Mouse (Mus musculus) erythroblast, embryonic 14.5 days (primary cell): ENCODE measurements around the gene Diexf. TPM values are rescaled to one million over a fixed set of nuclear protein-coding genes. Genes with fewer than 3 reads are reported as not detected.

ENCODE experiments used
- H3K27me3 ChIP-seq: 2 replicates; pipeline ENCODE4 v1.6.1; 2012; ENCODE audit warnings: inconsistent platforms; ENCODE audit not compliant: control insufficient read depth
- H3K36me3 ChIP-seq: 2 replicates; pipeline ENCODE4 v1.6.1; 2012; ENCODE audit warnings: mild to moderate bottlenecking, inconsistent platforms; ENCODE audit not compliant: control insufficient read depth
- H3K4me1 ChIP-seq: 2 replicates; pipeline ENCODE4 v1.6.1; 2012; ENCODE audit warnings: inconsistent platforms; ENCODE audit not compliant: control insufficient read depth
- H3K4me3 ChIP-seq: replicated peaks from 2 replicates; pipeline ENCODE3; 2012; ENCODE audit warnings: moderate library complexity, mild to moderate bottlenecking, inconsistent platforms
- H3K9me3 ChIP-seq: 2 replicates; pipeline ENCODE4 v1.6.1; 2012; ENCODE audit warnings: low read length, inconsistent platforms, mixed read lengths; ENCODE audit not compliant: control insufficient read depth
- GATA1 ChIP-seq: IDR thresholded peaks from 2 replicates; pipeline ENCODE4 v1.6.1; 2012; ENCODE audit warnings: low read length, inconsistent platforms, mixed read lengths
- TAL1 ChIP-seq: IDR thresholded peaks from 3 replicates; pipeline ENCODE4 v1.6.1; 2012; ENCODE audit warnings: low read length, inconsistent platforms, mixed read lengths
- polyA plus RNA-seq: library from polyadenylated mRNA; stranded (reverse); fragments of >175 nt; gene quantifications from 2 replicates; pipeline ENCODE4 v1.2.3, GENCODE M21; 2012

Gene Diexf
- polyA plus RNA-seq, 1 experiment = 0.07 TPM

DNA sequence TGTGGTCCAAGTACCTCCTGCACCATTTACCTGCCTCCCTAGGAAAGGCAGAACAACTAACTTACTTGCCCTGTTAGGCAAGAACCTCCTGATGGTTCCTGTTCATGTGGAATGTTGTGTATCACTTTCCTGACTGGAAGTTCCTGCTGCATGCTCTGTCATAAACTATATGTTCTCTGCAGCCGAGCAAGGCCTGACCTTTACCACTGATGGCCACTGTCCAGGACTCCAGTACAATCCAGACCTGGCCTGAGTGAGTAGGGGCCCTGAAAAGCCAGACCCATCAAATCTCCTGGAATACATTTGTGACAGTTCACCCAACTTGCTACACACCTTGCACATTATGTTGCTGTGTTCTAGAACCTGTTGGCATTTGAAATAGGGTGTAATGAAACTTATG lies 37.3 kb downstream of the Diexf start:
- TF ChIP-seq GATA1 (no peak), TAL1 (no peak)
- Histone ChIP-seq H3K4me1 (no peaks in the 10 kb centered on the region), H3K4me3 (no peak overlapping the region), H3K27me3 (no peaks in the 10 kb centered on the region), H3K36me3 (no peaks in the 10 kb centered on the region), H3K9me3 (no peaks in the 10 kb centered on the region)

DNA sequence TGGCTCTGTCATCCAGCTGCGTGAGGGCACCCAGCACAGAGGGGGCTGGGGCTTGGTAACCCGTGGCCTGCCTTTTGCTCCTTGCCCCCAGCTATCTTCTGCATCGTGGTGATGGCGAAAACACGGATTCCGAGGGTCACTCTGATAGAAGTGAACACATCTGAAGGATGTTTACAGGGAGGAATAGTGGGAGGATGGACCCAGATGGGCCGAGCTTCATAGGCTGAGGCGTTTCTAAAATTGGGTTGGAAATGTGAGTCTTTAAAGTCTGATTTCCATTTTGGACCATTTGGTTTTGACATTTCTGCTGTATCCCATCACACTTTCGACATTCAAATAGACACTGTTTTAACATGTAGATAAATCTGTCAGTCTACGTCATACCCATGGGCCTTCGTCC lies 39.2 kb downstream of the Diexf start:
- Histone ChIP-seq H3K27me3 (no peaks in the 10 kb centered on the region), H3K36me3 (no peaks in the 10 kb centered on the region), H3K4me1 (no peaks in the 10 kb centered on the region), H3K4me3 (no peak overlapping the region), H3K9me3 (no peaks in the 10 kb centered on the region)
- TF ChIP-seq GATA1 (no peak), TAL1 (no peak)

DNA sequence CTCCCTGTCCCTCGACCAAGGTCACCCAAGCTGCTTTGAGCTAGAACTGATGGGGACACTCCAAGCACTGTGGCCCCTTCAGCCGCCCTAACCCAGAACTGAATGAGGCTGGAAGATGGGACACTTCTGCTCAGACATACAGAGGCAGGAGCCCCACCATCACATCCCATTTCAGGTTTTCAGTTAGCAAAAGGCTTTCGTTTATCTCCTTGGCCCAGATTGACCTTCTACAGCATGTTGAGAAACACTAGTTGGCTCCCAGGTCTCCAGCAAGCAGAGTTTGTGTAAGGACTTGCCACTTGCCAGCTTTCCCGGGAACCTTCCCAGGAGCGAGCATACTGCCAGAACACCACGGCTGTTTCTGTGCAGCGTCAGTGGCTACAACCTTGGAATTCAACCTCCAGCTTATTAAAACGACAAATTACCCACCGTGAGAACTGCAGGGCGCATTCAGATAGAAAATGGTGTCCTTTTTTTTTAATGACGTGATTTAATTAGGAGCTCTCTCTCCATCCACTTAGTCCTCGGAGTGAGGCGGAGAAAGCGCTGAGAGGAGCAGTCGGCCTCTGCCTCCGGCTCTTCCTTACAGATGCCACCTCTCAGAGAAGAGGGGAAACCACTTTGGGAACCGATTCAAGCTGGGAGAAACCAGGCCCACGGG lies 39.7 kb downstream of the Diexf start:
- no peaks in the 10 kb centered on the region for H3K4me1 ChIP-seq
- H3K36me3 ChIP-seq = no peaks in the 10 kb centered on the region
- H3K4me3 ChIP-seq = no peak overlapping the region
- no peak for TF ChIP-seq GATA1
- TF ChIP-seq TAL1 = no peak
- H3K9me3 ChIP-seq = no peaks in the 10 kb centered on the region
- H3K27me3 ChIP-seq = no peaks in the 10 kb centered on the region

DNA sequence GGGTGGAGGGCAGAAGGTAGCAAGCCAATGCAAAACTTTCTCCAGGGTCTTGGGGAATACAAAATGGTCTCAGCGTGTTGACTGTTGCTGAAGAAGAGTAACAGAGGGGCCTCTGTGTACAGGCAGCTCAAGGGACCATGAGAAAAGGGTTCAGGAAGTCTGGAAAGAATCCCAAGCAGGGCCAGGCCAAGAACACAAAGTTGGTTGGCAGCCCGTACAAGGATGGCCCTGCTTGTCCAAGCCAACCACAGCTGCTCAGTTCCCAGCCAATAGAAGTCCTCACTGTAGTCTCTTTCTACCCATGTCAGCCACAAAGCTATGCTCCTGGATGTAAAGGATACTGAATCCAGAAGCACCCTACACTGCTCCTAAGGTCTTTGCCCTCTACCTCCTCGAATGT lies 40.4 kb downstream of the Diexf start:
- TF ChIP-seq GATA1 (no peak), TAL1 (no peak)
- Histone ChIP-seq H3K9me3 (no peaks in the 10 kb centered on the region), H3K4me3 (no peak overlapping the region), H3K36me3 (no peaks in the 10 kb centered on the region), H3K4me1 (no peaks in the 10 kb centered on the region), H3K27me3 (no peaks in the 10 kb centered on the region)

DNA sequence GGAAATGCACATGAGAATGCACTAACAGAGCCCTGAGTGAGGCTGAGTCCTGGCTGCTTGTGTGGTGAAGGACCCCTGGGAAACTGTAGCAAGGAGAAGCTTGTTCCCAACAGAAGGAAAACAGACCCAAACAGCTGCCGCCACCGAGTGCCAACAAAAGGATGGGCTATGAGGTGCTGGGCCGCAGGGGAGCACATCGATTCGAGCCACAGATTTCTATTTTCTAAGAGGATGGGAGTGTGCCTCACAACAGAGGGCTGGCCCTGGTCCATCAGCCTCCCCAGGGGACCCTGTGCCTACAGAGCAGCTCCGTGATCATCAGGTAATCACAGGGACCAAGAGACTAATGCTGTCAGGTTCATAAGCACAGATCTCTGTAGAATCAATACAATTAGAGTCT lies 40.9 kb downstream of the Diexf start:
- Histone ChIP-seq H3K4me1 (no peaks in the 10 kb centered on the region), H3K4me3 (no peak overlapping the region), H3K9me3 (no peaks in the 10 kb centered on the region), H3K27me3 (no peaks in the 10 kb centered on the region), H3K36me3 (no peaks in the 10 kb centered on the region)
- TF ChIP-seq TAL1 (no peak), GATA1 (no peak)

DNA sequence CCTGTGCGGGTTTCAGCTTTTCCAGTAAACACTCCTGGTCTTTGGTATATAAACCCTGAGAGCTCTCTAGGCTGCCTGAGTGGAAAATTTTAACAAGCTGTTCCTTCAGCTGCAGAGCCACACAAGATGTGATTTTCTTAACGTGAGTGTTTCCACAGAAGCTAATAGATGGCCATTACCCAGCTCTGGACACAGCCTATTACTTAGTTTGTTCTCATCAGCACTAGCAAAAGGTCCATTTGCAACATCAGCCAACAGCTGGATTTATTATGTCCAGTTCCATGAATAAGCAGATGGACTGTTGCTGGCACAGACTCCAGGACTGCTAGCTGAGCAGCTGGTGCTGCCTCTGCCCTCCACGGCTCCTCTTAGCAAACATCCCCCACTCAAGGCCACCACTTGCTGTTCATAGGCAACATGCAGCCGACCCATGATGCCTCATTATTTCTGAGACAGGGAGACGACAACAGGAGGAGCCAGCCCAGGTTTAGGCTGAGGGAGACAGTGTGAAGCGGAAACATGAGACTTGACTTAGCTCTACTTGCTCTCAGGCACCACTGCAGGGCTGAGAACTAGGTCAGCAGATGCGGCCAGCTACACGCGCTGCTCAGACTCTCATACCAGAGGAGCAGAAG lies 43.1 kb downstream of the Diexf start:
- no peaks in the 10 kb centered on the region for H3K4me1 ChIP-seq
- no peaks in the 10 kb centered on the region for H3K36me3 ChIP-seq
- no peak overlapping the region for H3K4me3 ChIP-seq
- H3K27me3 ChIP-seq = no peaks in the 10 kb centered on the region
- H3K9me3 ChIP-seq = no peaks in the 10 kb centered on the region
- TF ChIP-seq TAL1 = no peak
- TF ChIP-seq GATA1 = no peak

DNA sequence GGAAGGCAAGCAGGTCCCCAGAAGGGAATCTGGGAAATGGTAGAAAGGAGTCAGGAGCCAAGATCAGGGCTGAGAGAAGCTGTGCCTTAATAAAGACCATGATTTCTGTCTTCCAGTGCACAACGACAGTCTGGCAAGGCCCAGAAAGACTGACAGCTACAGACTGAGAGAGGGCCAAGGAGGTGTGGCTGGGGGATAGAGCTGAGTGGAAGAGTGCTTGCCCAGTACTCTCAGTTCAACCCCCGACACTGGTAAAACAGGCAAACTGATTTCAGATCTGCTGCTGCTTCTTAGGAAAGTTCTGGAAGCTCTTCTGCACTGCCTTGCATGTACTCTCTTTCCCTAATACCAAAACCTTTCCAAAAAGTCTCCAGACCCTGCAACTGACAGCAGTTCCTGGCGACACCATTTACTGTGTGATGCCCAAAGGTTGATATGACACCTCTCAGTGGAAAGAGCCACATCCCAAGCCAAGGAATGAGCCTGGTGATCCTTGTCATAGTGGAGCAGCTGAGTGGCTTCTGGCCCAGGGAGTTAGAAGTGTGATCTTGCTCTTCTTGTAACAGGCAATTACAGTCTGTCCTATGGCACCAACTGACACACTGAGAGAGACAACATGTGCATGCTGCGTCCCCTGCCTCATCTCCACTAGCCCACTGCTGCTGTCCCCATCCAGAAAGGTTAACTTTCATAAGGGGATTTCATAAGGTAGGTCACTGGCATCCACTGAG lies 43.8 kb downstream of the Diexf start:
- Histone ChIP-seq H3K4me3 (no peak overlapping the region), H3K4me1 (no peaks in the 10 kb centered on the region), H3K9me3 (no peaks in the 10 kb centered on the region), H3K27me3 (0 out of 2 replicates have a peak, but pooled peaks cover 3% of the 10 kb centered on the region), H3K36me3 (no peaks in the 10 kb centered on the region)
- TF ChIP-seq GATA1 (no peak), TAL1 (no peak)

DNA sequence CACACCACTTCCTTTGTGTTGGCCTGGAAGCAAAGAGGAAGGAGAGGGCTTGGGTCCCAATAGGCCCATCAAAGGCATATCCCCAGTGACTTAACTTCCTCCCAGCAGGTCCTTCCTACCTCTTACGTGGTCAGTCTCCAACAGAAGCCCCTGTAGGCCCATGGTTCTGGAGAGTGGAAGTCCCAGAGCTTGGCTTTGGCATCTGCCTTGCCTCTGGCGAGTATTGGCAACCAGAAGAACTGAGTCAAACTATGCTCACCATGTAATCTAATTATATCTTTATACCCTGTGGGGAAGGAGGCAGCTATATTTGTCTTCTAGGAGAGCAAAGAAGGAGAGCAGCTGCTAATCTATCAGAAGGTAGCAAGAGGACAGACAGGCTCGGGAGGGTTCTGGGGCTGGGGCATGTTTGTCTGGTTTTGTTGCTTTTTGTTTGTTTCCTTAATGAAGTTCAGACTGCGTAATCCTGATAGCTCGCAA lies 44.5 kb downstream of the Diexf start:
- H3K9me3 ChIP-seq = no peaks in the 10 kb centered on the region
- TF ChIP-seq GATA1 = no peak
- no peak for TF ChIP-seq TAL1
- 0 out of 2 replicates have a peak, but pooled peaks cover 3% of the 10 kb centered on the region for H3K27me3 ChIP-seq
- no peak overlapping the region for H3K4me3 ChIP-seq
- H3K36me3 ChIP-seq = no peaks in the 10 kb centered on the region
- no peaks in the 10 kb centered on the region for H3K4me1 ChIP-seq

DNA sequence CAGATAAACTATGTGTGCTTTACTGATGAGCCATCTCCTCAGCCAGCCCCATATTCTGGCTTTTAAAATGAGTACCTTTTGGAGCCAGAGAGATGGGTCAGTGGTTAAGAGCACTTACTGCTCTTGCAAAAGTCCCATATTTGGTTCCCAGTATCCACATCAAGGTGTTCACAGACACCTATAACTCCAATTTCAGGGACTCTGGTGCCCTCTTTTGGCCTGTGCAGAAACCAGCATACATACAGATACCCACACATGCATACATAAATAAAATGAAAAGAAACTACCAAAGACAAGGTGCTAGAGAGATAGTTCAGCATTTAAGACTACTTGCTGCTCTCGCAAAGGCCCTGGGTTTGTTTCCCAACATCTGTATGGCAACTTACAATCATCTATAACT lies 46.1 kb downstream of the Diexf start:
- Histone ChIP-seq H3K4me1 (no peaks in the 10 kb centered on the region), H3K4me3 (no peak overlapping the region), H3K27me3 (peaks cover 10% of the 10 kb centered on the region; the same call in 1 of the 2 replicates), H3K36me3 (no peaks in the 10 kb centered on the region), H3K9me3 (peaks cover 3% of the 10 kb centered on the region)
- TF ChIP-seq TAL1 = no peak
- TF ChIP-seq GATA1 = no peak
